Mouse (Mus musculus) brain, embryonic 14.5 days (tissue): ENCODE results near the gene Trim11.

Experiments used
- CTCF ChIP-seq: fragments of 200-500 bp; IDR thresholded peaks from 2 replicates; pipeline ENCODE4 v1.5.1; 2012; ENCODE audit warnings: inconsistent platforms, mild to moderate bottlenecking, moderate library complexity, borderline replicate concordance; ENCODE audit not compliant: insufficient read depth, insufficient read length; ENCODE audit errors: extremely low read depth
- POLR2A ChIP-seq: fragments of 200-500 bp; IDR thresholded peaks from 2 replicates; pipeline ENCODE4 v1.6.1; 2012; ENCODE audit warnings: mild to moderate bottlenecking, inconsistent platforms, borderline replicate concordance; ENCODE audit not compliant: poor library complexity, insufficient read depth, insufficient read length, severe bottlenecking; ENCODE audit errors: extremely low read depth

DNA sequence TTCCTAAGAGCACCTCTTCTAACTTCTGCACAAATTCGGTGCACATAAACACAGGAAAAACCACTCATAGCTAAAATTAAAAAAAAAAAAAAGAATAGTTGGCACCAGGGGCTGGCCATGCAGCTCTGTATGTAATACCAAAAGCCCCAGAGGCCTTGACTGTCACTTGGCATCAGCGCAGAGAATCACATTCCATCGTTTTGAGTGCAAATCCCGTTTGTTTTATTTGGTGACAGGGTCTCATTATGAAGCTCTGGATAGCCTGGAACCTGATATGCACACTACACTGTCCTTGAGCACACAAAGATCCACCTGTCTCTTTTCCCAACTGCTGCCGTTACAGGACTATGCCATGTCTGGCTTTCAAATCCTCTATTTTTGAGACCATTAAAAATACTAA is 26.7 kb upstream of the Trim11 start:
- no peak for TF ChIP-seq POLR2A
- TF ChIP-seq CTCF = no peak
